Mouse (Mus musculus) kidney, postnatal 25 days (tissue): ENCODE results near the gene Tnip1.
"Not testable (repeated sequence)": the region's sequence is repeated elsewhere in the genome, so short reads cannot be mapped to it uniquely, and the experiment has no call there.

Experiments used
- DNase-seq, 2 experiments: peaks; one replicate each; pipeline ENCODE4 v3.0.0; 2021; ENCODE audit warnings: mixed read lengths in 2 of 2

Tnip1 gene

DNA sequence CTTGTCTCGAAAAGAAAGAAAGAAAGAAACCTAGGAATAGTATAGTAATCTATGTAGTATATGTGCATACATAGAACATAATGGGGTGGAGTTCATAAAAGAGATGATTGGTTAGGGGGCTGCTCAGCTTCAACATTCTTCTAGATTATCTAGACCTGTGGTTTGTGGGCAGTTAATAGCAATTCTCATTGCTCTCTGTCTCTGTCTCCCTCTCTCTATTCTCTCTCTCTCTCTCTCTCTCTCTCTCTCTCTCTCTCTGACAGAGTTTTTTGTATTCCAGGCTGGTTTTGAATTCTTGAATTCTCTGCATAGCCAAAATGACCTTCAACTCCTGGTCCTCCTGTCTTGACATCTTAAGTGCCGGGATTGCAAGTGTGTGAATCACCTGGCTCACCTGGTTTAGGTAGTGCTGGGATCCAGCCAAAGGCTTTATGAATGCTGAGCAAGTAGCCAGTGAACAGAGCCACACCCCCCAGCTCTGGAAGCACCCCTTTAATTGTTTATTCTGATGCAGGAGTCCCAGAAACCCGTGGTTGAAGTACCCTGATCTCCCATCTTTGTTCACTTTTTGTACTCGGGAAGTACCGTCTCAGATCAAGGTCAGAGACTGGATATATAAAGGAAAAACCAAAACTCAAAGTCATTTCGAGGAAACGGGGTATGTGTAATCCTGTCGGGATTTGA lies 8.8 kb upstream of the Tnip1 start:
- no peak for DNase-seq

DNA sequence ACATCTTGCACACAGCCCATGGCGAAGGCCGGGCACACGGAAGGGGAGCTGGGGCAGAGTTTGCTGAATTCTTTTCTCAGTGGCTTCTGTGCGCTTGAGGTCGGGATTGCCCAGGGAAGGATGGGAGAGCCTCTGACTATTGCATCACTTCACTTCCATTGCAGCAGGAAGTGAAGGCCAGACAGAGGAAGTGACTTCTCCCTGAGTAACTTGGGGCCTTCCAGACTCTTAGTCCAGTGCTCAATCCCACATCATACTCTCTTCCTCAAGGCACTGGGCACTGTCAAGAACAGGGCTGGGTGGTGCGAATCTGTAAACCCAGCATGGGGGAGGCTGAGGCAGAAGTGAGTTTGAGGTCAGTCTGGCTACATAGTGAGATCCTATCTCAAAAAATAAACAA lies 2.5 kb upstream of the Tnip1 start:
- DNase-seq, result no peak

DNA sequence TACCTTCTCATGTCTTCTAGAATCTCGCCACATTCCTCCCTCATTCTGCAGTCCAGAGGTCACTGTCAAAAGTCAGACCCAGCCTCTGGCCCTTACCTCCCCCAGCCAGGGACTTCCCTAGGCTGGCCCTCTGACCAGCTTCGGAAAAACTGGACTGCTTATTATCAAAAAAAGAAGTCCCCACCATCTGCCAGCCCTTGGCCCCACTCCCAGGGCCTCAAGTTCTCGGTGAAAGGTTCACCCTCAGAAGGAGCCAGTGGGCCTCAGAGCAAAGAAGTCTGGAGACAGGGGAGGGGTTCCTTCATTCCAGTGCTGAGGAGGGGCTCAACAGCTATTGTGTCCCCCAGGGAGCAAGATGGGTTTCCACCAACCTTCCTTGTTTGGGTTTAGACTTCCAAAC lies 796 bp downstream of the Tnip1 start:
- no peak for DNase-seq

DNA sequence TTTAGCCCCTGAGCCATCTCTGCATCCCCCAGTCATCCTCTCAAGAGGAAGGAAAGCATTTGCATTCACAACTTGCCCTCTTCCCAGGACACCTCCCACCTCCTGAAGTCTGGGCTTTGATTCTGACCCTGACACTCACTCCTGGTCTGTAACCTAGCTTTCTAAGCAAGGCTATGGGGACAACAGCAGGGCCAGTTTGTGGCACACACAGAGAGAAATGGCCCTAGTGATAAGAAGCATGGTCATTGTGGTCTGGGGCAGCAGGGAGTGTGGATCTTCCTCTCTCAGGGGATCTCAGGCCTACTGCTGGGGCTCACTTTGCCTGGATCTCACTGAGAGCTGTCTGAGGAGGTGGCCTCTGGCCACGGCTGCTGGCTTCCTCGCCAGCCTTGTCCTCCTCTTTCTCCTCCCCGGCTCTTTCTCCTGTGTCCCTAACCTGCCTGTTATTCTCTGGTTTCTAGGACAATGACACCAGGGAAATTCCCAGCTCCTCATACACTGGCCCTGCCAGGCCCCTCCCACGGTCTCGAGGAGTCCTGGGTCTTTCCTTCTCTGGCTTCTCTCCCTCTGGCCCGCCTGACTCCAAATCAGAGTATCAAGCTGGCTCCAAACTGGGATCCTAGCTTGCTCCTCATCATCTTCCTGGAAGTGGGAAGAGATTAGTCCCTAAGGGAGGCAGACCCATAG lies 1.4 kb downstream of the Tnip1 start:
- DNase-seq, result no peak

DNA sequence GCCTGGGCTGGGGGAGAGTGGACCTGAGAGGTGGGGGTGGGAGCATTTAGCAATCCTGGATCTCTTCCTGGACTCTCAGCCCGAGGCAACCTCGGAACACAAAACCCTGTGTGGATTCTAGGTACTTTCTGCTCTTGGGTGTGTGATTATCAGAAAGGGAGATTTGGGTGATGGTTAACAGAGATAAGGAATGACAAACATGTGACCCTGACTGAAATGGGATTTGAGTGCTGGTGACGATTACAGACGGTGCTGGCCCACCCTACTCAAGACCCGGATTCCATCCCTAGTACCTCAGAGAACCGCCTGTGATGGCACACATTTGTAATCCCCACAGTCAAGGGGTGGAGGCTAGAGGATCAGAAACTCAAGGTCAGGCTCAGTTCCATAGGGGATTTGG lies 2.5 kb downstream of the Tnip1 start:
- DNase-seq, result no peak

DNA sequence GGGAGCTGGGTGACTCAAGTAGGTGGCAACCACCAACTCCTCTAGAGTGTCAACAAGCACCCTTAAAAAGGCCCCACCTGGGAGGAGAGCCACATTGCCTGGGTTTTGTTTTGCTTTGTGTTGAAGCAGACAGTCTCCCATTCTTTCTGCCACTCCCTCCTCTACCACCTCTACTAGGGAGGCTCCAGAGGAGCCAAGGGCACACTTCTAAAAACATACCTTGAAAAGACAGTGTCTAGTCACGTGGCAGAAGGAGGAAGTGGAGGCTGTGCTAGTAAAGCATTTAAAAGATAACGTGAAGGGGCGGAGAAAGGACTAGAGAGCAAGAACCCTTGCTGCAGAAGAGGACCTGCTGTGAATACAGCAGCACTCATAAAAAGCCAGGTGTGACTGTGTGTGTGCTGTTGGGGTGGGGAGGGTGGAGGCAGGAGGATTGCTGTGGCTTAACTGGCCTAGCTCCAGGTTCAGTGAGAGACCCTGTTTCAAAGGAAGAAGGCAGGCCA lies 4.1 kb downstream of the Tnip1 start:
- DNase-seq, result no peak

DNA sequence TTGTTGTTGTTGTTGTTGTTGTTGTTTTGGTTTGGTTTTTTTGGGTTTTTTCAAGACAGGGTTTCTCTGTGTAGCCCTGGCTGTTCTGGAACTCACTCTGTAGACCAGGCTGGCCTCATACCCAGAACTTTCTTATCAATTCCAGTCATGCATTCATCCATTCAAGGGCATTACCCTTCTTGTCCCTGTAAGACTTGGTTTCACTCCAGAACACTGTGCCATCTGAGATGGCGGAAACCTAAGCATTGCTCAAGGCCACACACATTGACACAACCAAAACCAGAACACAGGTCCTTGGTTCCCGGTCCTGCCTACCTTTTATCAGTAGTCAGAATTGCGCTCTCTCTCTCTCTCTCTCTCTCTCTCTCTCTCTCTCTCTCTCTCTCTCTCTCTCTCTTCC lies 5.0 kb downstream of the Tnip1 start:
- not testable (repeated sequence) for DNase-seq

DNA sequence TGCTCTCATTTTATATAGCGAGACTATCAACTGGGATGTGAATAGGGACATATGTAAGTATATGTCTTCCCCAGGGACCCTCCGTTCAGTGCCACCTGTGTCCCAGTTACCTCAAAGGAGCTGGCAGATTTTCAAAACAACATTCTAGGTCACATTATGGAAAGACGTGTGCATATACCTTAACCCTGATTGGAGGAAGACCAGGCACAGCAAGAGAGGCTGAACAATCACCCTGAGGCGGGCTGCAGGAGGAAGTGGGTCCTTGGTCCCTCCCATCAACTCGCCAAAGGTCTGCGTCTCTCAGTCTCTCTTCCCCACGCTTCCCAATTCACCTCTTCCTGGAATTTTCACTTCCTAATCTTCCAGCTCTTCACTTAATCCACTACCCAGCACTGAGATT lies 5.8 kb downstream of the Tnip1 start:
- no peak for DNase-seq

DNA sequence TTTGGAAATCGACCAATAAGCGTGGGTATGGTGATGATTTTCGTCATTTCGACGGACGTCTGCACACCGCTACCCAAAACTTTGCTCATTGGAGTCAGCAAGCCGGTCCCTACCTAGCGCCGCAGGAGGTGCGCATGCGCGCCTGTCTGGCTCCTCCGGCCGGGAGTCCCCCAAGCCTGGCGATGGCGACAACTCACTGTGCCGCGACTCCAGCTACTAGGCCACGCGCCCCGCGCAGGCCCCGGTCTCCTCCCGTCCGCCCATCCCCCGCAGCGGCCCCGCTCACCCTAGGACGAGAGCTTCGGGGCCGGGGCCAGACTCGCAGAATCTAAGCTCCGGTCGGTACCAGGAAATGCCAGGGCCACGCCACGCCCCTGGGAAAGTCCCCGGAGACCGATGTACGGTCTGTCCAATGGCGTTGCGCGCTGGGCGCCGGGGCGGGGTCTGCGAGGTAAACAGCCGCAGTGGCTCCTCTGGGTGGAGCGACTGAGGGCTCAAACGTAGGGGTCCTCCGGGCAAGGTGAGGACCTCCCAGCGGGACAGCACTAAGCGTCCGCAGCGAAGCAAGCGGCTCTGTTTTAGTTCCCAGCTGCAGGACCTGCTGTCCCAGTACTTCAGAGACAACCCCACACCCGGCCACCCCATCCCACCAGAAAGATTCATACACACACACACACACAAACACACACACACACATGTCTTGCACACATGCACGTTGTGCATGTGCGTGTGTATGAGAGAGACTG lies 6.8 kb downstream of the Tnip1 start:
- DNase-seq, result peak; percentile 99 to 100

DNA sequence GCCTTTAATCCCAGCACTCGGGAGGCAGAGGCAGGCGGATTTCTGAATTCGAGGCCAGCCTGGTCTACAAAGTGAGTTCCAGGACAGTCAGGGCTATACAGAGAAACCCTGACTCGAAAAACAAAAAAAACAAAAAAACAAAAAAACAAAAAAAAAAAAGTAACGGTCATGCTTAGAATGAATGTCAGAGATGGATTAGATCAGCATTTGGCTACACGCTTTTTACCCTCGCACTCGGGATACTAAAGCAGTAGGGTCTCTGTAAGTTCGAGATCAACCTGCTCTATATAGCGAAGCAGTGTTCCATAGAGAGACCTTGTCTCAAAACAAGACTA lies 7.3 kb downstream of the Tnip1 start:
- not testable (repeated sequence) for DNase-seq

DNA sequence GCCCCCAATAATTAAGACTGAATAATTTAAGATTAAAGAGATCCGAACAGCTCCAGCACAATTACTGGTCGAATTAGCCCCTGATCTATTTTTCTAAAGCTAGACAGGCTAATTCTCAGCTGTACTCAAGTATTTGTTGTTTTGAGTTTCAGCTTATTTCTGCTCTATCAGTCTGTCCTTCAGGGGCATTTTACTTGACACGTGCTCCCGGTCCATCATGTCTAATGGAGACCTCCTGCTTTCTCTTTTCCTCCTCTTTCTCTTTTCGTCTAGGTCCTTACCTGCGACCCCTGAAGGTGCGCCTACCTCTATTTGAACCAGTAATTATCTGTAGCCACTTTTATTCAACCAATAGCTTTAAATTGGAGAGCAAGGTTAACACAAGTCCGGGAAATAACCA lies 8.0 kb downstream of the Tnip1 start:
- no peak for DNase-seq

DNA sequence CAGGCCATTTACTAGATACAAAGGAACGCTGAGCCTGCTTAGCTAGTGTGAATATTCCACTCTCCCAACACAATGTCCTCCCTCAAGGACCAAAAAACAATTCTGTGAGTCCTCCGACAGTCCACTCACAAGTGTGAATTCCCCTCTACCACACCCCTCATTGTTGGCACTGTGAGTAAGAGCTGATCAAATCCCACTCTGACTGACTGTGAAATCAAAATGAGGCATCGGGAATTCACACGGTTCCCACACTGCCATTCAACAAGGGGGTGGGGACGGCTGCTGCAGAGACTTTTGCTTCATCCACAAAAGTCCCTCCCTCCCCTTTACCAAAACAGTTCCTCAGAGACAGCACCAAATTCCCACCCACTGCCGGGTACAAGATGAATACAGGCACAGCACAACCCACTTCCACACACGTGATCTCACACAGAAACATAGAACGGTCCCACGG lies 8.7 kb downstream of the Tnip1 start:
- no peak for DNase-seq

DNA sequence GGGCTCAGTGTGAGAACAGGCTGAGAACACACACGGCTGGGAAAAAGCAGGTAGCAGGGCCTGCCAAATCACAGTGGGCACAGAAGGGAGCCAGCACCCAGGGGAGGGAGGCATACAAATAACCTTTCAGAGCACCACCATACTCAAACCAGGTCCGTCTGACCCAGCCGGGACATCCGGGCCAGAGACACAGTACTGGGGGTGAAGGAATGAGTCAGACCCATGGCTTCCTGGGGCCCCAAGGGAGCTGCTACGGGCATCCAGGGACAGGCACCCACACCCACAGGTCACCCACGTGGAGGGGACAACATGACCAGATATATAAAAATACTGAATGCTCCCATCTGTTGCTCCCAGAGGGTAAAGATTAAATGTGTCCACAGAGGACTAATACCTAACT lies 10.1 kb downstream of the Tnip1 start:
- no peak for DNase-seq

DNA sequence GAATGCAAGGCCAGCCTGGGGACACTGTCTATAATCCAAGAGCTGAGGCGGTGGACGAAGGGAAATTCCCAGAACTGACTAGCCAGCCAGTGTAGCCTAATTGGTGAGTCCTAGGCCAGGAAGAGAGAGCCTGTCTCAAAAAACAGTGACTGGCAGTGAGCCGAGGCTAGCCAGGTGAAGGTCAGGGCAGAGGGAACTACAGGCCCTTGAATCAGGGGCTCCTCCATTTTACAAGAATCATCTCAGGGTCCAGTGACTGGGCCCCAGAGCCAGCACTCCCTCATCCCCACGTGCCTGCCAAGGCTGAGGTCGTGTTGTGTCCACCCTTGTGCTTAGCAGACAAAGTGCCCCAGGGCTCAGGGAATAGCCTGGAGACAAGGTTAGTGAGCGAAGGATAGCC lies 12.0 kb downstream of the Tnip1 start:
- no peak for DNase-seq

DNA sequence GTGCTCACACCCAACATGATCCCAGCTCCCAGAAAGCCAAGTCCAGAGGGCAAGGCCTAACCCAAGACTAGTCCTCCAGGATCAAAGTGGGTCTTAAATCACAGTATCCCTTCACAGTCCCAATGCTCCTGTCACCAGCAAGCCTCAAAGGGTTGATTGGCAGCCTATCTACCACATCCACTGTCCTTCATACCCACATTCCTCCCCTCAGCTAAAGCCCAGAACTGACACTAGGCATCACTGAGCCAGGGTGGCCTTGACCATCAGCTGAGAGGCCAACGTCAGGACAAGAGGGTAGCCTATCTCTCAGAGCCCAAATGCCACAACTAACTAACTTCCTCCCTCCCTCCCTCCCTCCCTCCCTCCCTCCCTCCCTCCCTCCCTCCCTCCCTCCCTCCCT lies 13.0 kb downstream of the Tnip1 start:
- DNase-seq, result no peak

DNA sequence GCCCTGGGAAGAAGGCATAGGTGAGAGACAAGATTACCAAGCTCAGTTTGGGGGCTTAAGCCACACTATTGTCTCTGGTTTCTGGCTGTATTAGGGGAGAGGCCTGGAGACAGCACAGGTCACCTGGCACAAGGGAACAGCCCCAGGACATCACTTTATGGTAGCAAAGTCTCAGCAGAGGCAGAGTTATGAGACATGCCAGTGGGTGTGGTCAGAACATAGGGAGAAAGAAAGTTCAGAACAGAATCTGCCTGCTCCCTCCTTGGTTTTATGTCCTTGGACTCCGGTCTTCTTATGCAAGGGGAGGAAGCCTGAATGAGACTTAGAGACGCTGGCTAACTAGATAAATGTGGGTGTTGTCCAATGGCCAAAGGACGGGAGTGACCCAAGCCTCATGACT lies 18.0 kb downstream of the Tnip1 start:
- DNase-seq, result no peak

DNA sequence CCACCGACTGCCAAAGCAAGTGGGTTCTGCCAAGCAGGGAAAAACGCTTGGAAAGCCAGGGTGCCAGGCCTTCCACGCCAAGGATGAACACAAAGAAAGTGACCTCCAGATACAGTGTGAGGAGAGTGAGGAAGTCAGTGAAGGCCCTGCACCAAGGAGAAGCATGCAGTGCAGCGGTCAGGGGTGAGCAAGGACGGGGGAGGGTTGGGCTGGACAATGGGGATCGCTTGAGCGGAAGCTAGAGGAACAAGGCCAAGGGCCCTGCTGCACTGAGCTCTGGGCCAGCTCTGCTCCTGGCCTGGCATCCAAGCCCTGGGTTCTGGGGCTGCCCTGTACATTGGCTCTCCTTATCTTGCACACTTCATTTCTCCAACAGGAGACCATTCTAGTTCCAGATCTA lies 22.7 kb downstream of the Tnip1 start:
- no peak for DNase-seq

DNA sequence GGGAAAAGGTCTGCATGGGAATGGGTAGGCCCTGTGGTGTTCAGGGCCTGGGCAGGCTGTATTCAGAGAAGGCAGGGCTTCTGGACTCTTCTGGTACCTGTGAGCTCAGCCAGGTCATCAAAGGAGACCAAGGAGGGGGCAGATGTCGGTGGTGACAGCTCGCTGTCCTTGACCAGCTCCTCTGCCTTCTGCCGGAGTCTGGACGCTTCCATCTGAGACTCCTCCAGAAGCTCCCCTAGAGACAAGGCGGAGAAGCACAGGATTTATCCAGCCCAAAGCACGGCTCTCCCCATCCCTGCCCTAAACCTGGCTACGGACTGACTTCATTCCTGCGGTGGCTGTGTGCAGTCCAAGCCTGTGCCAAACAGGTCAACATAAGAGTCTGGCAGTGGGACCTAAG lies 23.2 kb downstream of the Tnip1 start:
- no peak for DNase-seq

DNA sequence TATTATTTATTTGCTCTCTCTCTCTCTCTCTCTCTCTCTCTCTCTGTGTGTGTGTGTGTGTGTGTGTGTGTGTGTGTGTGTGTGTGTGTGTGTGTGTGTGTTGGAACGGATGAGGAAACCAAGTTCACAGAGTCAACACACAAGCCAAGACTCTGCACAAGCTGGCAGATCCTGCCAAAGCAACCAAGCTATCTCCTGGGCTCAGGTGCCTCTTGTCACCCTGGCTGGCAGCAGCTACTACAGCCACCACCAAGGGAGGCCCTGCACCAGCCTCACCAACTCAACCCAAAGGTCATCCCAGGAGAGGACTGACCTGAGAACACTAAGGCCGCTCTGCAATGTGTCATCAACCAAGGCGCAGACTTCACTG lies 26.0 kb downstream of the Tnip1 start:
- DNase-seq, result peak in 1 of 2 experiments; percentile 58

DNA sequence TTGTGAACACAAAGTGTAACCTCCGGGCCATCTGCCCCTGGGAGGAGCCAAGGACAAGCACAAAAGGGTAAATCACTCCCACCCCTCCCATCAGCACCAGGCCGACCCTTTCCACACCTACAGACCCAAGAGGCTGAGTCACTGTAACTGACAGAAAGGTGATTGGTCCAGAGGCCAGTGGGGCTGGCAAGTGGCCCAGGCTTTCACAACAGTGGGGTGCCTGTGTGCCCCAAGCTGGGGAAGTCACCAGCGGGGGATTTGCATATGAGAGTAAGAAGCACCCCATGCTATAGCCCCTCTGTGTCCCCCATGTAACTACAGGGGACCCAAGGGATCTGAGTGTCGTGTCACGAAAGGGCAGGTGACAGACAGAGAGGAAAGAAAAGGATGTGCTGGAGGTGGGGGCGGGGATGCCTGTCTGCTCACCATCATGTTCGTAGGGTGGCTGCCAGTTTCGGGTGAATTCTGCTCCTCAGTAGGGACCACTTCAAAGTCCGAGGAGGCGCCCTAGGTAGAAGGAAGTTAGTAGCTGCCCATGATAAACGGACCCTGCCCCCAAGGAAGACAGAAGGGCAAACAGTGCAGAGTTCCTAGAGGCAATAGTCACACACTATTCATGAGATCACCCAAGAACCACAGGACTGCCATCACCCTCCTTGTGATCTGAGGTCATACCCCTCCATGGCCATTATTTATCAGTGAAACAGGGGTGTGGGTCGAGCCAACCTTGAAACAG lies 26.5 kb downstream of the Tnip1 start:
- DNase-seq, result peak in 1 of 2 experiments; percentile 70

DNA sequence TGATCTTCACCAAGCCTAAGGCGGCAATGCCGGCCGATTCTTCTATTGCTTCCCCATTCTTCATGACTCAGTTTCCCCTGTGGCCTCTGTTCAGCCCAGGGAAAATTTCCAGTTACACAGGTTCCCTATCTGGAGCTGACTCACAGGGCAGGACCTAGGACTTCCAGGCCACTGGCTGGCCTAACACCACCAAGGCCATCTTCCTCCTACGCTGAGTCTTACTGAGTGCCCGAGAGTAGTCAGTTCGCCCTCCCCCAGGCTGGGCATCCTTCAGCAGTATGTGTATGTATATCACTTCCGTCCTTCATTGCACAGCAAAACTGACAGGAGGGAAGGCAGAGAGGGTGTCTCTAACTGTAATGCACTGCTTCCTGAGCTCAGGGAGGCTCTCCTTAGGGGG lies 28.5 kb downstream of the Tnip1 start:
- no peak for DNase-seq

DNA sequence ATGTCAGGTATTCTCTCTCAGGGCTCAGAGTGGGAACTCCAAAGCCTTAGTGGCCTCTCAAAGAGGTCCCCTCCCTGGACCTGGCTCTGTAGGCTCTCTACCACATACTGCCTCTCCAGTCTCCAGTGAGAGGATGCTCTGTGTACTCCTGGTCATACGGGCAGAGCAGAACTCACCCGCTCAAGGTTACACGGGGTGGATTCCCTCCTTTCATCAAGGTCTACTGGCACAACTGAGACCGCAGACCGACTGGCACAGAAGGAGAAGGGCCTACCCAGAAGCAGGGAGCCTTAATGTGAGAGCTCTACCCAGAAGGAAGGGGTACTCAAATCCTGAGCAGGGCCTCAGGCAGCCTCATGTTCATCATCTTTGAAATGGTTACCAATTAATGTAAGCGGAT lies 30.2 kb downstream of the Tnip1 start:
- no peak for DNase-seq

DNA sequence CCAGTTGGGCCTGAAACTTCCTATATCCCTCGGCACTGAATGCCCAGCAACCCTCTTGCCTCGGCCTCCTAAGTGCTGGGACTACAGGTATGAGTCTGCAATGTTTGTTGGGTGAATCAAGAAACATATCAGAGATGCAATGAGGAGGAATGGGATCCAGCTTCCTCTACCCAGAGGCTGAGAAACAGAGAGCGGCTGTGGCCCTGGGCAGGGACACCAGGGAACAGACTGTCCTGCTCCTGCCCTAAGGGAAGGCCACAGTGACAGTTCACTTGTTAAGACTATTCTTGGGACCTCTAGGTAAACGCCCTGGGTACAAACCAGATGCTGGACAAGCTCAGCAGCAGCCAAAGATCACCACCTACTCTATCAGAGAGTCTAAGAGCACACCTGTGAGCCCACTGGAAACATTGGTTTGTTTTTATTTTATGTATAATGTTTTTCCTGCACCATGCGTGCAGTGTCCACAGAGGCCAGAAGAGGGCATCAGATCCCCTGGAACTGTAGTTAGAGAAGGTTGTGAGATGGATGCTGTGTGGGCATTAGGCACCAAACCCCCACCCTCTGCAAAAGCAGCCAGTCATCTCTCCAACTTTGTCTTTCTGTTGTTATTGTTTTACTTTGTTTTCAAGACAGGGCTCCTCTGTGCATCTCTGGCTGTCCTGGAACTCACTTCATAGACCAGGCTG lies 31.2 kb downstream of the Tnip1 start:
- peak in 1 of 2 experiments; percentile 75 for DNase-seq
